Mouse (Mus musculus) intestine, embryonic 16.5 days (tissue): ENCODE data around the gene Lrrc17. TPM values are rescaled to one million over a fixed set of nuclear protein-coding genes. Genes with fewer than 3 reads are reported as not detected.
"Not testable (repeated sequence)": the region's sequence is repeated elsewhere in the genome, so short reads cannot be mapped to it uniquely, and the experiment has no call there.

ENCODE experiments used
- ATAC-seq: fragments of 200-750 bp; cut with Nextera tagmentation; 2 replicates; pipeline ENCODE4 v1.8.0; 2017; ENCODE audit warnings: moderate TSS enrichment, moderate library complexity
- H3K27ac ChIP-seq: fragments of 300-500 bp; sonication (generic); 2 replicates; pipeline ENCODE4 v1.5.1; 2014; ENCODE audit warnings: mild to moderate bottlenecking, low read length
- H3K27me3 ChIP-seq: fragments of 300-500 bp; sonication (generic); replicated peaks from 2 replicates; pipeline ENCODE4 v1.6.1; 2014; ENCODE audit warnings: low read length, control low read depth, mixed read lengths; ENCODE audit not compliant: control insufficient read depth, insufficient read depth
- H3K36me3 ChIP-seq: fragments of 300-500 bp; sonication (generic); 2 replicates; pipeline ENCODE4 v1.6.1; 2014; ENCODE audit warnings: low read length, control low read depth; ENCODE audit not compliant: control insufficient read depth, insufficient read depth
- H3K4me1 ChIP-seq: fragments of 300-500 bp; sonication (generic); 2 replicates; pipeline ENCODE4 v1.6.1; 2014; ENCODE audit warnings: low read length, control low read depth, mixed read lengths; ENCODE audit not compliant: control insufficient read depth, insufficient read depth
- H3K4me2 ChIP-seq: fragments of 300-500 bp; sonication (generic); 2 replicates; pipeline ENCODE4 v1.6.1; 2014; ENCODE audit warnings: low read depth, low read length, control low read depth
- H3K4me3 ChIP-seq: fragments of 300-500 bp; sonication (generic); 2 replicates; pipeline ENCODE4 v1.5.1; 2014; ENCODE audit warnings: mild to moderate bottlenecking, low read length
- H3K9ac ChIP-seq: fragments of 300-500 bp; sonication (generic); 2 replicates; pipeline ENCODE4 v1.6.1; 2014; ENCODE audit warnings: low read depth, low read length
- H3K9me3 ChIP-seq: fragments of 300-500 bp; sonication (generic); 2 replicates; pipeline ENCODE4 v1.6.1; 2016; ENCODE audit warnings: low read length, control low read depth; ENCODE audit not compliant: control insufficient read depth
- WGBS: fragments of 180-500 bp; shearing (Covaris S2); extraction: QIAGEN DNeasy Blood & Tissue Kit; methylation state at CpG from one replicate; pipeline ENCODE4 v1.1.7; 2014; 5-methylcytosine and 5-hydroxymethylcytosine counted together
- polyA plus RNA-seq: library from polyadenylated mRNA; unstranded; fragments of >200 nt; fragmentation: Nextera tagmentation; extraction: Ambion mirVana; gene quantifications from 2 replicates; pipeline ENCODE4 v1.2.1, GENCODE M21; 2015

Gene Lrrc17
- polyA plus RNA-seq, 1 experiment from 2014 or later: 38.0 TPM

GRCm38 (mm10) chr5:21608311-21609304, 65.2 kb downstream of the Lrrc17 start:
- 70% methylated on average over 12 of the region's 12 CpGs for WGBS
- ATAC-seq: no peak
- Histone ChIP-seq H3K4me3 (no peak overlapping the region), H3K27ac (no peak overlapping the region), H3K4me1 (no peaks in the 10 kb centered on the region), H3K9me3 (no peaks in the 10 kb centered on the region), H3K36me3 (no peaks in the 10 kb centered on the region), H3K4me2 (no peak overlapping the region), H3K9ac (no peak overlapping the region), H3K27me3 (no peaks in the 10 kb centered on the region)

GRCm38 (mm10) chr5:21610996-21611395, 67.6 kb downstream of the Lrrc17 start:
- Histone ChIP-seq H3K36me3 (no peaks in the 10 kb centered on the region), H3K4me3 (no peak overlapping the region), H3K4me1 (no peaks in the 10 kb centered on the region), H3K27me3 (no peaks in the 10 kb centered on the region), H3K9me3 (no peaks in the 10 kb centered on the region), H3K27ac (no peak overlapping the region), H3K4me2 (no peak overlapping the region), H3K9ac (no peak overlapping the region)
- 54% methylated on average over 3 of the region's 3 CpGs for WGBS
- no peak for ATAC-seq

- H3K4me1 ChIP-seq, ATAC-seq, H3K9me3 ChIP-seq, H3K27me3 ChIP-seq, H3K4me3 ChIP-seq, H3K27ac ChIP-seq, H3K36me3 ChIP-seq, H3K4me2 ChIP-seq, H3K9ac ChIP-seq: not testable (repeated sequence)
- WGBS: 95% methylated on average over 11 of the region's 11 CpGs
Measured at GRCm38 (mm10) chr5:21614299-21614698, 70.9 kb downstream of the Lrrc17 start.

GRCm38 (mm10) chr5:21616450-21617009, 73.2 kb downstream of the Lrrc17 start:
- H3K36me3 ChIP-seq: no peaks in the 10 kb centered on the region
- ATAC-seq: no peak
- no peak overlapping the region for H3K4me3 ChIP-seq
- no peak overlapping the region for H3K27ac ChIP-seq
- no peak overlapping the region for H3K9ac ChIP-seq
- no peak overlapping the region for H3K4me2 ChIP-seq
- H3K27me3 ChIP-seq: no peaks in the 10 kb centered on the region
- WGBS: 63% methylated on average over 3 of the region's 3 CpGs
- H3K4me1 ChIP-seq: no peaks in the 10 kb centered on the region
- no peaks in the 10 kb centered on the region for H3K9me3 ChIP-seq

Other genes with a start within 250 kb of the Lrrc17 start
- 8.4 and 9.8 TPM in 2 replicates for gene Fgl2, start 170.9 kb upstream of the Lrrc17 start, polyA plus RNA-seq
- 0.13 and 0.36 TPM in 2 replicates for gene Ccdc146, start 118.9 kb upstream of the Lrrc17 start, polyA plus RNA-seq
- 8.9 and 9.1 TPM in 2 replicates for gene Fam185a, start 118.6 kb upstream of the Lrrc17 start, polyA plus RNA-seq
- 0.09 and 0.15 TPM in 2 replicates for gene Fbxl13, start 102.1 kb downstream of the Lrrc17 start, polyA plus RNA-seq
- 28.9 and 31.2 TPM in 2 replicates for gene Armc10, start 102.3 kb downstream of the Lrrc17 start, polyA plus RNA-seq
- 2.6 and 3.1 TPM in 2 replicates for gene Napepld, start 157.8 kb downstream of the Lrrc17 start, polyA plus RNA-seq
- gene Pmpcb, start 193.6 kb downstream of the Lrrc17 start, polyA plus RNA-seq: 82.3 and 85.4 TPM in 2 replicates
- 55.0 and 63.2 TPM in 2 replicates for gene Dnajc2, start 241.7 kb downstream of the Lrrc17 start, polyA plus RNA-seq
- 156 and 170 TPM in 2 replicates for gene Psmc2, start 241.7 kb downstream of the Lrrc17 start, polyA plus RNA-seq